Mouse (Mus musculus): ENCODE measurements around the gene Iqsec1.

Gene Iqsec1

DNA sequence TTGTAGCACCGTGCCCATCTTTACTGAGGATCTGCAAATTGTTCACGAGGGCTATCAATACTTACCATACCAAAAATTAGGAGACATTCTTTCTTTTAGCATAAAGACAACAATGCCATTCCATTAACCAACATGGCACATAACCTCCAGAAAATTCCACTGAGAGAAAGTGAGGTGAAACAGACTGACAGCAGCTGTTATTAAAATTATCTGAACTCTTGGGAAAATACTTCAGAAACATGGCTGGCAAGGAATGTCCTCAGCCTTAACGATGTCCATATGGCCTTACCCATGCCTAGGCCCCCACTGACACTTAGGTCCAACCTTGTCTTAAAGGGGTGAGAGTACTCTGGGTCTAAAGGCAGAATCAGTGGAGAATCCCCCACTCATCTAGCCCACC is 260.7 kb downstream of the Iqsec1 start:
- DNase-seq (ENCODE audit: low spot score in 2 of 2), result no peak

DNA sequence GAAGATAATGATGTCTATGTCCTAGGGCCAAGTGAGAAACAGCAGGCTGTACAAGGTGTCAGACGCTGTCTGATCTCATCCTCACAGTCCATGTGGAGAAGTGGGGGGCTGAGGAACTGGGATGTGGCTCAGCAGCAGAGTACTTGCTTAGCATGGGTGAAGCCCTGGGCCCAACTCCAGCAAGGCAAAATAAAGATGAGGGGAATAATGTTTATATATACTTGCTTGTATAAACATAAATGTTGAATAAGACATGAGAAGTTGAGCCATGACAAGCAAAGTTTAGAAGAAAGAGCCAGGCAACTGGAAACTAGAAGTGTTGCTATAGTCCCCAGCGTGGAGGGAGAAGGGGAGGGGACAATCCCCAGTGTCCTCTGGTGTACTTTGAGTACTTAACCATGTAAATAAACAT is 261.8 kb downstream of the Iqsec1 start:
- no peak for DNase-seq (ENCODE audit: low spot score in 2 of 2)

DNA sequence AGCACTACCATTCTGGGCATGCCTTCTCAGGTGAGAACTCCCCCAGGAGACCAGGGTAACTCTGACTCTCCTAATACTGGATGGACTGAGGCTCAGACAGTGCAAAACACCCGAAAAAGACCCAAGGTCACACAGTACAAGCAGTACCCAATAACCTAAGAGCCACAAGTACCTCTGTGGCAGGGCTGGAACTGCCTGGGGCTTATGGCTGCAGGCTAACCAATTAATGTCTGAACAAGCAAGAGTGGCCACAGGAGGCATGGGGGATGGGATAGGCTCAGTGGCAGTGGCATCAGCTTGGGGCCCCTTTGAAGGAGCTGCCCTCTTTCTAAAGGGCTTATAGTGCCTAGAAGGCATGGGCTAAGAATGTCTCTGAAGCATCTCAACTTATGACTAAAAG is 263.0 kb downstream of the Iqsec1 start:
- no peak for DNase-seq (ENCODE audit: low spot score in 2 of 2)

DNA sequence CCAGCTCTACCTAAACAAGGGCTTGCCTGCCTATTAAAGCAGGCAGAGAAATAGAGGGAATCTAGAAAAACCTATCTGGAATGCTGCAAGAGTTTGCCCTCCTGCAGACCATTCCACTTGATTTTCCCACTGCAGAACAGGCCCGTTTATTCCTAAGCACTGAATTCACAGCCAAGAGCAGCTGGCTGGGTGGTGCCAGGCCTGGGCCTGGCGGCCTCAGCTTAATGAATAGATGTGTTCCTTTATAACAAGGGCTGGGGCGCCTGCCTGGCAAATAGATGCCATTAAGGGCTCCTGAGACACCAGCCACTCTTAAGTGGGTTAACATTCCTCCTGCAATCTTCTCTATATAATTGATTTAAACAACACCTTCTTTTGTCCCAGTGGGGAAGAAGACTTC is 265.5 kb downstream of the Iqsec1 start:
- DNase-seq (ENCODE audit: low spot score in 2 of 2), result no peak

DNA sequence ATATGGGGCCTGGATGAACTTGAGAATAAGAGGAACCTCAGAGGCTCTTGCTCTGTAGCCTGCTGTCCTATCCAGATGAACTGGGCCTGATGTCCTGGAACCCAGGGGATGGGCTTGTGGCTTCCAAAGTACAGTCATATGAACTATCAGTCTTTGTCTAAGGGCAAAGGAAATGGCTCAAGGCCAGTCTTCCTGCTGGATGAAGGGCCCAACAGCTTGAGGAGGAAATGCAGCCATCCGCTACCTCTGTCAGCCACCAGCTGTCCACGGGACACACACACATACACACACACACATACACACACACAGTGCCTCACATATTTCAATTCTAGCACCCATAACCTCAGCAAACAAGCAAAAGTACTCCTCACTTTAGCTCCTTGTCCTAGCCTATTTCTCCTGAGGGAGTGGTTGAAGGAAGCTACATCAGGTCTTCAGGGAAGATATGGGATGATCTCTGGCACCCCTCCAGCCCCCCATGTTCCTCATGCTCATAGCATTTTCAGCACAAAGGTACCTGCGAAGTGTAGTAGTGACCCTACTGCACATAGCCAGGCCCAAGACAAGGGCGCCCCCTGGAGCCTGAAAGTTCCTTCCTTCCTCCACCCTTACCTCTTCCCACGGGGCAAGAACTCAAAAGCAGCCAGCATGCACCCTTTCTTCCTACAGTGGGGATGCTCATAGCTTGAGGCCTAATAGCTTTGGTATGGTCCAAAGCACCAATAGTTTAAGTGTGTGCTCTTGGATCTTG is 267.3 kb downstream of the Iqsec1 start:
- peak in 1 of 2 experiments; percentile 54 for DNase-seq (ENCODE audit: low spot score in 2 of 2)

DNA sequence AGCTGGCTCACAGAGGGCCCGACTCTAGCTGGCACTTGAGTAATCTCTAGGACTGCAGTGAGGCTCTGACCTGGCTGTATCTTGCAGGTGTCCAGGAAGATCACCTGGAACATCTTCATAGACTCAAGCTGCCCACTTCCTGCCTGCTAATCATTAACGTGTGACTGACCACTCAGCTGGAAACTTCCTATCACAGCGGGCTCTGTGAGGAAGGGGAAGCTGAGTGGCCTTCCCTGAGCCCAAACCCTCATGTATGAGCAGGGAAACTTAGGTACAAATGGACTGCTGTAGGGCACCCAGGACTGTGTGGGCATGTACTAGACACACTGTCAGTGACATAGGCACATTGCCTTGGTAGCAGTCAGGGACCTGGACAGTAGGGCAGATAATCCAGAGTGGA is 268.3 kb downstream of the Iqsec1 start:
- peak in 1 of 2 experiments; percentile 20 for DNase-seq (ENCODE audit: low spot score in 2 of 2)

DNA sequence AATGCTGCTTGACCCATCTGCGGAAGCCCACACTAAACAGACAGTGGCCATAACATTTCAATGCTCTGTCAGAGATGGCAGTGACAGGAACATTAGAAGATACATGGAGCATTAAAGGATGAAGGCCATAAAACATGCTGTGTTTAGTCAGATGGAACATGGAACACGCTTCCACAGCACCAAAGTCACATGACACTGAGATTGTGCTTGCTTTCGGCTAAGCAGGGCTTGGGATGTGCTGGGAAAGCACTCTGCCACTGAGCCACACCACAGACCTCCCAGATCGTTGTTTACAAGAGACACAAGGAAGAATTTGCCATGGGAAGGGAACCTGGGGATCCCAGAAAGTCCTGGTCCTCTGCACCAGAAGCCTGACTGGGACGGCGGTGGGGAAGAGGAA is 269.1 kb downstream of the Iqsec1 start:
- no peak for DNase-seq (ENCODE audit: low spot score in 2 of 2)

DNA sequence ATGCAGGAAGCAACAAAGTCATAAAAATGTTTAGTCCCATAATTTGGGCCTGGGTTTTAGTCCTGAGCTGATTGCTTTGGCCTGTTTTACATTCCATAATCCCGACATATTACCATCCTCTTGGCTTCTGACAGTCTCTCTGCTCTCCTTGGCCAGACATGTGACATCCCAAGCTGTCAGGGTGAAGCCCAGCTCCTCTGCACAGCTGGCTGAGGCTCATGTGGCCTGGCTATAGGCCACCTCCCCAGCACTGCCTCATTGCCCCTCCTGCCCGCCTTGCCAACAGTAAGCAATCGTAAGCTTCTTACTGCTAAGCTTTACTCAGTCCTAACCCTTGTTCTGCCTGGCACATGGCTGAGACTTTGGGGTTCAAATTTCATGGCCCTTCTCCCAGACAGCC is 270.0 kb downstream of the Iqsec1 start:
- DNase-seq (ENCODE audit: low spot score in 2 of 2), result no peak

DNA sequence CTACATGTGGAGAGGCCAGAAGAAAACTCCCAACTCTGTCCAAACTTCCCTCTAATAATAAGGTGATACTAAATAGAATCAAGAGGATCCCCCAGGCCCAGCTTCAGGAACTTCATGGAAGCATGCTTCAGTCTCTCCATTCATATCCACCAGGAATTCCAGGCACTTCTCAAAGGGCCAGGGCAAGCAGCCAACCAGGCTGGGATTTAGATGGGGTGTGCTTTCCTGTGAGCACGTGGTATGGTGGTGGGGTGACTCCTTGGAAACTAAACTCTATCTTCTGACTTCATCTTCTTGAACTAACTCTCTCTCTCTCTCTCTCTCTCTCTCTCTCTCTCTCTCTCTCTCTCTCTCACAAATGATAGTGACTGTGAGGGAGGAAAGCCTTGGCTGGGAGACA is 270.8 kb downstream of the Iqsec1 start:
- DNase-seq (ENCODE audit: low spot score in 2 of 2), result no peak

DNA sequence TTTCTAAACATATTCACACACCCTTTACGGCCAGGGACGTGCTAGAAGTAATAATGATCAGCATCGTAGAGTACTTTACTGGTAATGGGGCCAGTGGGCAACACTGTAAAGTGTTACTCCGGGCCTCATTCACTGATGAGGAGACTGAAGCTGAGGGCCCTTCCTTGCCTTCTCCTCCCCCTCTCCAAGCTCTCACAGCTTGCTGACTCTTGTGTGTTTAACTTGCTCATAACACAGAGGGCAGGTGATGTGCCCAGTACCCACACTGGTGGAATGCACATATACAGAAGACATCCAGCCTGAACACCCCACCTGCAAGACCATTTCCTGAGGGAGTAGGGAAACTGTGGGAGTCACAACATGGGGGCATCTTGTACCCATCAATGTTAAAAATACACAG is 271.6 kb downstream of the Iqsec1 start:
- DNase-seq (ENCODE audit: low spot score in 2 of 2), result no peak

DNA sequence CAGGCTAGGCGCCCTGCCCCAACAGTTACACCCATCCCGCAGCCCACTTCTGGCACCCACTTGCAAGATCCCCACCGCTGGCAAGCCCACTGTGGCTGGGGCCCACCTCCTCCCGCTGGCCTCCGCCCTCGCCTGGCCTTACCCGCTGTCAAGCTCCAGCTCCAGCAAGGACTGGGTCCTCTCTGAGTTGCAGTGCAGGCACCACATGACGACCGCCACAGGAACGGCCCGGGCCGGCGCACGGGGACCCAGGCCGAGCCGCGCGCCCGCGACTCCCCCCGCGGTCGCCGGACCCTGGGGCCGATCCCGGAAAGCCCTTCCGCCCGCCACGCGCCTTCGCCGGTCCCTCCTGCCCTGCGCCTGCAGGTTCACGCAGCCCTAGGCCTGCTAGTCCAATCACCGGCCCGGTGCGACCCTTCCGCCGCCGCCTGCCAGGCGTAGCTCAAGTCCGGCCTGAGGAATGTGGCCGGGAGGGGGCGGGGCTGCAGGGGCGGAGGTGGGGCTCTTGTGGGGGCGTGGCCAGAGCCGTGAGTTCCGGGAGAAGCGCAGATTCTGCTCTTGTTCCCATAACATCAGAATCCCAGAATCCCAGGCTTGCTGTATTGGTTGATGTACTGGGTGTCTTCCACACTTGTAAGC is 272.3 kb downstream of the Iqsec1 start:
- DNase-seq (ENCODE audit: low spot score in 2 of 2), result peak; percentile 36 to 42

DNA sequence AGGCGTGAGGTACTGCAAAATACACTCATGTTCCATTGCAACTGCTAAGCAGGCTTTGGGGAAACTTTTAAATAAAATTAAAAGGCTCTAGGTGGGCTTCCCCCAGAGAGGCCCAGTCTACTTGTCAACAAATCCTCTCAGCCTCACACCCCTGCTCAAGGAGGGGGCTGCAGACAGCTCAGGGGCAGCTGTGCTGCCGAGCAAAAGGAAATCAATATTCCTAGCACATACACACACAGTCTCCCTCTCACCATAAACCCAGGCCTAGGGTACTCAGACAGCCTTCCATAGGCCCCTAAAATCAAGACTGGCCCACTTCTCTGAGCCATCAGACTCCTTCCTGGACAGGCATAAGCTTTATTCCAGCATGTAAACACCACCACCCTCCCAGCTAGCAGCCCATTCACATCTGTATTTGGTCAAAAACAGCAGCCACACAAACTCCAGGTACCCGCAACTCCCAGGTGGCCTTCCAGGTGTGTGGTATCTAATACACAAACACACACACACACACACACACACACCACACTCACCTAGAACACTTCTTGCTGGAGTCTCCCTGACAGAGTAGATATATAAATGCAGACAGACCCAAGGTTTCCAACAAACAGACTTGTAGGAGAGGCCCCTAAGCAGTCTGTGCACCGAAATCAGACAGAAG is 273.1 kb downstream of the Iqsec1 start:
- DNase-seq (ENCODE audit: low spot score in 2 of 2), result no peak

DNA sequence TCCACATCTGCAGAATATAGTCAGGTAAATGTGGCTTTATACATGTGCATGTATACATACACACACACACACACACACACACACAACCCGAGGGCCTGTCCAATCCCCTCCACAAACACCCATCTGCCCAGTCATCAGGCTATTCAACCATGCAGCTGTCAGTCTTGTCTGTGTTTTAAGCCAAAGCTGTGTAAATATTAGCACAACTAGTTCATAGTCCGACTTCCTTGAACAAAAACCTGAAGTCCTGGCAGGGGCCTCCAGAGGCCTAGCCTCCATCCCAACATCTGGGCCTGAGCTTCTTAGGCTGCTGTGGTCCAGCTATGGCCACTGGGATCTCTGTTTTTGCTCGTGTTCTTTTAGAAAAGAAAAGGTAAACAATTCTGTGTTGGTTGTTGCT is 274.8 kb downstream of the Iqsec1 start:
- no peak for DNase-seq (ENCODE audit: low spot score in 2 of 2)

DNA sequence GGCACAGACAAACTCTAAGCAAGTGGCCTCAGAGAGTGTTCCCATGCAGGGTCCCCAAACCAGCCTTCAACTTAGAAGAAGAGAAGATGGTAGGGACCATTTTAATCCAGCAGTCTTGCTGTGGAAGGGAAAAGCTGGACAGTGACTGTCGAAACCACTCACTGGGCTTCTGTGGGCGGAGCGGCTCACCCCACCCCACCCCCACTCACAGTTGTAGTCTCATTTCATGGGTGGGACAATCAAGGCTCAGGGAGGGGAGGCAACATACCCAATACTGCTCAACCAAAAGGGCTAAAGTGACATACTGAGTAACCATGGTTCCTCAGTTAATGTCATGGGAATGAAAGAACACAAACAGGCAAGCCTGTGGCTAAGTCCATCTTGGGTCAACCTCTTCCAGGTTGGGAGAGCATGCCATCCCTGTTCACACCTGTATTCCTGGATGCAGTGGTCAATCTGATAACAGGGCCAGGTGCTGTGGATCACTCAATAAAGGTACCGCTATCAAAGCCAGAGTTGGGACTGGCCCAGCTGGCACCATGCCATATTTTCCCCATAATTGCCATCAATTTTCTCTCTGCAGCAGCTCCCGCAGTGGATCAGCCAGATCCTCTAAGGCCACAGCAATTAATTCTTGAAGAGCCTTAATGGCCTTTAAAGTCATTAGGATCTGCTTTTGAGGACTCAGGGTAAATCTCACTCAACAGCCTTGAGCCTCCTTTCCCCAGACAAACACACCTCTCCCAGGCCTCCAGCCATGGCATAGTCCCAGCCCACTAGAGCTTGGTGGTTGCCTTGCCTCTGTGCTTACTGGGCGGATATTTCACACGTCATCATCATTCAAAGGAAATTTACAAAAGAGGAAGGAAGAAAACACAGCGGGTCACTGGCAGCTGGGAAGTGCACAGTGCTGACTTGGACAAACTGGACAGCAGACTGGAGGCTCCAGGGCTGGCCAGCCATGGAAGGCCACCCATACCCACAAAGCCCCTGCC is 275.7 kb downstream of the Iqsec1 start:
- DNase-seq (ENCODE audit: low spot score in 2 of 2), result no peak

DNA sequence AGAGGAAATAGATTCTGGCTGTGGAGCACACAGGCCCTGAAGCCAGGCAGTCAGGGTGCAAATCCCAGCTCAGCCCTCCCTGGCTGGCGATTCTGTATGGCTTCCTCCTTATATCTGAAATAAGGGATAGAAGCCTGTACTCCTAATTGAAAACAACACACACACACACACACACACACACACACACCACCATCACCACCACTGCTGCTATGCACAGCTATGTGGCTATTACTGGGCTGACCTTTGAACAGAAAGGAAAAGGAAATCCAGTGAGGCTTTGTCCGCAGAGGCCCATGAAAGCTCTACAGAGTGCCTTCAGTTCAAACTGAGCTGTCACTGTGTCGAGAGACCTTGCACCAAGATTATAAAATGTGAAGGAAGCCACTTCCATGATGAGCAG is 276.4 kb downstream of the Iqsec1 start:
- no peak for DNase-seq (ENCODE audit: low spot score in 2 of 2)

DNA sequence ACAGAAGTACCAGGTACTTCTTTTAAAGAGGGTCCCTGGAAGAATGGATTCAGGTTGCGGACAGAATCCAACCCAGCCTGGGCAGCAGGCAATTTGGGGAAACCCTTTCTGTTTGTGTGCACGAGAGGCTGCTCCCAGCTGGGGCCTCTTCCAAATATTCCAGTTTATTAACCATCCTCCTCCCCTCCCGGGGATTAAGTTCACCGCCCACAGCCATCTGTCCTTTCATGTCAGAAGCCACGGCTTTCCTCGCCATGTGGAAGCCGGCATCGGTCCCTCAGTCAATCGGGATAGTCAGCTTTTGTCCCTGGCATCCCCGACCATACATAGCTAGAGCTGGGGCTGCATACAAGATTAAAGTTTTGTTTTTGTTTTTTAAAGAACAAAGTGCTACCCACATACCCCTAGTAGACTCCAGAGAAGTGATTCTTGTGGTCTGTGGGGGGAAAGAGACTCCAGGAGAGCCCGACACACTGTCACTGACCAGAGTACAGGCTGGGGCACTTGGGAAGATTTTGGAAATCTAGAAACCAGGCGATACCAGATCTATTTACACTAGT is 276.9 kb downstream of the Iqsec1 start:
- no peak for DNase-seq (ENCODE audit: low spot score in 2 of 2)

DNA sequence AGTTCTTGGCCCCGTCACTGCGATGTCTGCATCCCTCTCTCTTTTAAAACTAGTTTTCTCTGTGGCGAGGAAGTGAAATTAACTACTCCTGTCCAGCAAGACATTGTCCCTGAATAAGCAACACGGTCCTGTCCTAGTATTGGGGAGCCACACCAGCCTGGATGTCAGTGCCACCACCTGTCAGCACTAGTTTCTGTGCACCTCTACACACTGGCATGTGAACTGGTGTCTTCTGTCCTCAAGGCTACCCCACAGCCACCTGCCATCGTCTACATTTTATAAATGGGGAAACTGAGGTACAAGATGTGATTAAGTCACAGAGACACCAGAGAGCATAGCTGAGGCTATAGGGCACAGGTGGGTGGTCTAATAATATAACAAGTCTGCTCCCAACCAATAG is 277.7 kb downstream of the Iqsec1 start:
- DNase-seq (ENCODE audit: low spot score in 2 of 2), result no peak

DNA sequence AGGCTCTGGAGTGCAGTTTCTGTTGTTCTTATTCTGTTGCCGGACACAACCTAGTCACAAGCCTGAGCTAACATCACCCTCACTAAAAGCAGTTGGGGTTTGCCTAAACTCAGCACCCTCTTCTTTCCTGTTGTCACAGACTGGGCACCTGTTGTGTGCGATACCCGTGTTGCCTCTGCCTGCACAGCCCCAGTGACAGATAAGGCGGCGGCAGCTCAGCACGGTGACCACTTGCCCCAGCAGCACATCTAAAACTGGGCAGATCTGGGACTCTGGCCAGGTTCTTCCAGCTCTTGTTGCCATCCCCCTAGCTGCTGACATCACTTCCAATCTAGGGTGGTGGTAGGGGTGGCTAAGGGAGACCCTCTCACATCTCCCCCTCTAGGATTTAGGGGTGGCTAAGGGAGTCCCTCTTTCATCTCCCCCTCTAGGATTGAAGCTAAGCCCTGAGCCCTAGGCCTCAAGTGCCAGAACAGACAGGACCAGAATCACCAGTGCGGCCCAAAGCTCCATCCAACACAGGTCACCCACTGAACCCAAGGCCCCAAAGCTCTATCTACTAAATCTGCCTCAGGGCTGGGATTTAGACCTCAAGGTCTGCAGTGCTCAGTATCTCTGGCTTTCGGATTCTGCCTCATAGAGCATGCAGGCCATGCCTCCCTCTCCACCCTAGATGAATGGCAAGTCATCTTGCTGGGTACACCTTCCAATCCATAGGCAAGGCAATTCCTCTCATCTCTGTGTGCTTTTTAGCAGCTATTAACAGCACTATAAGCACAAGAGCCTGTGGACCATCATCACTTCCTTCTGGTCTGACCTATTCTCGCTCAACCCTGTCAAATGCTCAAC is 278.3 kb downstream of the Iqsec1 start:
- DNase-seq (ENCODE audit: low spot score in 2 of 2), result no peak

DNA sequence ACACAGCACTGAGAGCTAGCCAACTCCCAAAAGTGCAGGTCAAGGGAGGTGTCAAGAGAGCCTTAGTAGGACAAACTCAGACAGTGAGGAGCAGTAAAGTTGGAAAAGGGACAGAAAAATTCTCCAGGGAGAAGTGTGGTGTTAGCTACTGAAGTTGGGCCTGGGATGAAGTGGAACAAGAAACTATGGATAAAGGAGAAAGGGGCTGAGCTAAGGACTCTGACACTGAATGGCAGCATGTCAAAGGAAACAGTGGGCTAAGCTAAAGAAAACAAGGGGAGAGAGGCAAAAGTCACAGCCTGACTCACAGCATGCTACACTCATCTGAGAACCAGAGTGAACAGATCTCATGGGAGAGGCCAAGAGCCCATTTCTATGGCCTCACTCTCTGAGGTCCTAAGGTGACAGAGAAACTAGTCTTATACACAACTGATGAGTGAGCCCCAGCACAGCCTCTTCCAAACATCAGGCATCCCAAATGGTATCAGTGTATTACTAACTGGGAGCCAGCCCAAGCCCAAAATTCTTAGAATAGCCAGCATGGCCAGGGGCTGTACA is 280.3 kb downstream of the Iqsec1 start:
- no peak for DNase-seq (ENCODE audit: low spot score in 2 of 2)

DNA sequence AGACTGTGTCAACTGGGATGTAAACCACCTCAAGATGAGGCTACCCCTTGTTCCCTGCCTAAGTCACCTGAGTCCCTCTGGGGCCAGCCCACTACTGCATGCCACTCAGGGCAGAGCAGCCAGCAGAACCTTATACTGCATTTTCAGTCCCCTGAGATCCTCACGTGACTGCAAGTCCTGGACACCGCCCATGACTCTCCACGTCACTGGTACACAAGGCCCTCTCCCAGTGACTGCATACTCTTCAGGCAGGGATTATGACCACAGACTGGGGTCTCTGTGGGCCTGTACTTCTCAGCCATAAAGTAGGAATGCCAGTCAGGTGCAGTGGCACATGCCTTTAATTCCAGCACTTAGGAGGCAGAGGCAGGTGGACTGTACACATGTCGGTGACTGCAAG is 281.3 kb downstream of the Iqsec1 start:
- DNase-seq (ENCODE audit: low spot score in 2 of 2), result no peak

All from natural killer cell, adult 2 months (primary cell).